Mouse (Mus musculus) E14TG2a.4 (cell line): ENCODE measurements around the gene Gif.

Experiments
- H3K27me3 ChIP-seq: 2 replicates; pipeline ENCODE4 v1.6.1; 2014; ENCODE audit warnings: low read length, control low read depth; ENCODE audit not compliant: insufficient read depth
- H3K36me3 ChIP-seq: 2 replicates; pipeline ENCODE4 v1.6.1; 2014; ENCODE audit warnings: low read length, control low read depth; ENCODE audit not compliant: insufficient read depth
- H3K4me1 ChIP-seq: replicated peaks from 2 replicates; pipeline ENCODE4 v1.6.1; 2014; ENCODE audit warnings: low read depth, low read length, control low read depth
- H3K4me3 ChIP-seq: replicated peaks from 2 replicates; pipeline ENCODE4 v1.5.1; 2014; ENCODE audit warnings: mild to moderate bottlenecking, low read length
- H3K9me3 ChIP-seq: 2 replicates; pipeline ENCODE4 v1.6.1; 2014; ENCODE audit warnings: low read length, control low read depth
- CTCF ChIP-seq: conservative IDR thresholded peaks from 2 replicates; pipeline ENCODE4 v1.5.1; 2014; ENCODE audit warnings: low read length
- NANOG ChIP-seq: IDR thresholded peaks from 2 replicates; pipeline ENCODE4 v1.6.1; 2014; ENCODE audit warnings: borderline replicate concordance, low read length, mixed read lengths
- POU5F1 ChIP-seq: IDR thresholded peaks from 2 replicates; pipeline ENCODE4 v1.6.1; 2014; ENCODE audit warnings: low read length, borderline replicate concordance

Gene Gif

DNA sequence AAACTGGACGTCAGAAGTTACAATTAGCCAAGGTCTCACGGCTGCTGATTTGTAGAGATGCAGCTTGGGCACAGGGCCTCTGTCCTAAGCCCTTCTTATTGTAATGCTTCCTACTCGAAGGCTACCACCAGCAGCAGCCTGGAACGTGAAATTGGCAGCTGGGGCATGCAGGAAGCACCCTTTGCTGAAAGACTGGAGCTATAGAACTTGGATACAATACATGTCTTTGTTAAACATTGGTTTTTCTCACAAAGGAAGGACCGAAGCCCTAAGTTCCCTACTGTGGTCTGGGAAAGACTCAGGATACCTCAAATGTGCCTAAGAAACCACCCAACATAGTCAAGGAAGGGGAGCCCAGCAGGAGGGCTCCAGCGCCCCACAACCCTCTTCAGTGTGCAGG is 60.5 kb downstream of the Gif start:
- Histone ChIP-seq H3K4me3 (0 out of 2 replicates have a peak overlapping the region, but pooled peaks have one; percentile 21), H3K36me3 (peaks cover 43% of the 10 kb centered on the region), H3K27me3 (no peaks in the 10 kb centered on the region), H3K4me1 (peaks cover 99% of the 10 kb centered on the region), H3K9me3 (no peaks in the 10 kb centered on the region)
- TF ChIP-seq NANOG (peak; percentile 36; the same call in 1 of the 2 replicates), CTCF (no peak)

DNA sequence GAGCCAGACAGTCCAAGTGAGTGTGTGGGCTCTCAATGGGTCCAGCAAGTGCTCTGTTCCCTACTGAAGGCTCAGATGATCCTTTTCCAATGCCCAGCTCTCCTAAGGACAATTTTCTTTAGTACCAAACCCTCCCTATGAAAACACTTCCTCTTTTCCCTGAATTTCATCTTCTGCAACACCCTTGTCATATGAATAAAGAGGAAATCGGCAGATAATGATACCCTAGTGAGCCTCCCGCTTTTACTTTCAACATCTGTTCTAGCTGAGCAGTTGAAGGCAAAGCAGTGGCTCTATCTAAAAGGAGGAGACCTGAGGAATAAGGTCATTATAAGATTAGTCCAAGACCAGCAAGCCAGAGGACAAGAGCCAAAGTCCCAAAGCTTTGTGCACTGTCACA is 61.1 kb downstream of the Gif start:
- Histone ChIP-seq H3K4me1 (peaks cover 99% of the 10 kb centered on the region), H3K36me3 (peaks cover 43% of the 10 kb centered on the region), H3K27me3 (no peaks in the 10 kb centered on the region), H3K4me3 (0 out of 2 replicates have a peak overlapping the region, but pooled peaks have one; percentile 21), H3K9me3 (no peaks in the 10 kb centered on the region)
- TF ChIP-seq POU5F1 (no peak), CTCF (no peak), NANOG (no peak)

DNA sequence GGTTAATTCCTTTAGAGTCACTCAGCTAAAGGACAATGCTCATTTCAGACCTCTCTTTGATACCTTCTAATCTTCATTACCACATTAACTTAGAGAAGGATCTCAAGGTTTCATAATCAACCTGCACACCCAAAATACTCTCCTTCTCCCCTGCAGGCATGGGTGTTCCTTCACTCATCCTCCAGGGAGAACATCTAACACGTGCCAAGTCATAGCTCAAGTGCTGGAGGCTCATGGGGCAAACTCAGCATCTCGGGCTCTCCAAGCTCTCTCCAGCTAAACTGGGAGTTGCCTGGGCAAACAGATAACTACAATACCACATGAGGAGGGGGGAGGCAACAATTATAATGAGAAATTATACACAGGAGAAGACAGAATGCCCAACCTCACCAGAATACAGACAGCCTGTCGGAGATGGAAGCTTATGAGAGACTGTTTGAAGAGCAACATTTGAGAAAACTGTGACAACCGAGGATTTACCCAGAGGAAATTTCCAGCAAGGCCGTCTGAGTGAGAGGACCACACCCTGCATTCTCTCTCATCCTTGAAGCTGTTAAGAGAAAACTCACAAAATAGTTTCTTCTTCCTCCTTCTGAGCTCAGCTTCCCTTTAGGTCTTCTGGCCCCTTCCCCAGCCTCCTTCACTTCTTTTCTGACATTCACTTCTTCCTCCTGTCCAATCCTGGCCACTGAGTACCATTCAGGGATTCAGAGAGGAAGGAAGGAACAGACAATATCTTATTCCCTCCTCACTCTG is 62.8 kb downstream of the Gif start:
- no peak for TF ChIP-seq CTCF
- TF ChIP-seq NANOG: no peak
- no peak for TF ChIP-seq POU5F1
- H3K27me3 ChIP-seq: no peaks in the 10 kb centered on the region
- H3K36me3 ChIP-seq: peaks cover 40% of the 10 kb centered on the region
- no peaks in the 10 kb centered on the region for H3K9me3 ChIP-seq
- peak overlapping the region; percentile 21; the same call in 1 of the 2 replicates for H3K4me3 ChIP-seq
- H3K4me1 ChIP-seq: peaks cover 99% of the 10 kb centered on the region

DNA sequence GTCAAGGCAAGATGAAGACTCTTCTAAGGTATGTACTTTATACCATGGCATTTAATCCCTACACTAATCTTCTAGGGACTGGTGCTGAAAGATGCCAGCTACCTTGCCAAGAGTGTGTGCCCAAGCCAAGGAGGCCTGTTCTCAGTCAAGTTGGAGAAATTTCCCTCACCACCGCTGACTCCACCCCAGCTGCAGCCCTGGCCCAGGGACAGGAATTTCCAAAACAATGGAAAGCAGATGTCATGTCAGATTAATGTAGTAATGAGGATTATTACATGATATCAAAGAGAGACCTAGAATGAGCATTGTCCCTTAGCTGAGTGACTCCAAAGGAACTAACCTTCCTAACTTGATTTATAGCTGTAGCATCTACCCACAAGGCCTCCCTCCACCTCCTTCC is 63.5 kb downstream of the Gif start:
- Histone ChIP-seq H3K9me3 (no peaks in the 10 kb centered on the region), H3K4me3 (0 out of 2 replicates have a peak overlapping the region, but pooled peaks have one; percentile 21), H3K27me3 (no peaks in the 10 kb centered on the region), H3K4me1 (peaks cover 99% of the 10 kb centered on the region), H3K36me3 (peaks cover 38% of the 10 kb centered on the region)
- no peak for TF ChIP-seq POU5F1
- TF ChIP-seq CTCF: no peak
- TF ChIP-seq NANOG: no peak

DNA sequence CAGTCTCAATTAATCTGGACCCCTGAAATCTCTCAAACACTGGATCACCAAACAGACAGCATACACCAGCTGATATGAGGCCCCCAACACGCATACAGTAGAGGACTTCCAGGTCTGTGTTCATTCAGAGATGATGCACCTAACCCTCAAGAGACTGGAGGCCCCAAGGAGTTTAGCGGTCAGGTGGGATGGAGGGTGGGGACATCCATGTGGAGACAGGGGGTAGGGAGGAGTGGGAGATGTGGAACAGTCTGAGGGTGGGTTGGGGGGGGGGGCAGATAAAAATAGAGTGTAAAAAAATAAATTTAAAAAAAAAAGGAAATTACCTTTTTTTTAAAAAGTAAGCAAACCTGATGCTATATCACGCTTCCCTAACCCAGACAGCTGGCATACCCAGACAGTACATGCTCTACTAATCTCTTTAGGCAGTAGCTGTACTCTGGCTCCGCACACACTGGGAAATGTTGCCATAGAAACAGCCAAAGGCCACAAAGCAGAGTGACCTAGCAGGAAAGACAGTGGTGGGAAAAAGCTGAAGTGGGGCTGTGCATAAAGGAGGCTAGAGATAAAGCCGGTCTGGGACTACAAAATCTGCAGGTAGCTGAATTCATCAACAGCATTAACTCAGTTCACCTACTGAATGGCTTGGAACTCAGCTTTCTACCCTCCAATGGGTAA is 64.5 kb downstream of the Gif start:
- peaks cover 99% of the 10 kb centered on the region for H3K4me1 ChIP-seq
- peaks cover 37% of the 10 kb centered on the region for H3K36me3 ChIP-seq
- H3K4me3 ChIP-seq: no peak overlapping the region
- no peaks in the 10 kb centered on the region for H3K27me3 ChIP-seq
- no peaks in the 10 kb centered on the region for H3K9me3 ChIP-seq
- TF ChIP-seq POU5F1 (no peak), CTCF (no peak), NANOG (no peak)
